Mouse (Mus musculus) urinary bladder, postnatal 14 days (tissue): ENCODE results near the gene Slco1a5.
"Not testable (repeated sequence)": the region's sequence is repeated elsewhere in the genome, so short reads cannot be mapped to it uniquely, and the experiment has no call there.

Experiments used
- DNase-seq: peaks from one replicate; pipeline ENCODE4 v3.0.0; 2021; ENCODE audit warnings: low spot score

The Slco1a5 gene

GRCm38 (mm10) chr6:142322881-142323280, at the start of gene Slco1a5:
Gene Slco1a5, minus strand, starts transcription at chr6:142322981.
- DNase-seq, result no peak

GRCm38 (mm10) chr6:142369568-142369967, 46.8 kb upstream of the Slco1a5 start:
- DNase-seq, result no peak

GRCm38 (mm10) chr6:142367565-142367964, 44.8 kb upstream of the Slco1a5 start:
- DNase-seq, result no peak

GRCm38 (mm10) chr6:142366473-142367018, 43.8 kb upstream of the Slco1a5 start:
- no peak for DNase-seq

GRCm38 (mm10) chr6:142365742-142366472, 43.1 kb upstream of the Slco1a5 start:
- DNase-seq, result no peak

GRCm38 (mm10) chr6:142363019-142363576, 40.3 kb upstream of the Slco1a5 start:
- no peak for DNase-seq

- no peak for DNase-seq
Observed at GRCm38 (mm10) chr6:142362036-142362435, 39.3 kb upstream of the Slco1a5 start.

GRCm38 (mm10) chr6:142357106-142357505, 34.3 kb upstream of the Slco1a5 start:
- no peak for DNase-seq

- not testable (repeated sequence) for DNase-seq
Observed at GRCm38 (mm10) chr6:142352099-142352498, 29.3 kb upstream of the Slco1a5 start.

- no peak for DNase-seq
Observed at GRCm38 (mm10) chr6:142347431-142348385, 24.9 kb upstream of the Slco1a5 start.

- DNase-seq, result no peak
Observed at GRCm38 (mm10) chr6:142346181-142347110, 23.7 kb upstream of the Slco1a5 start.

- DNase-seq, result peak; percentile 81
Observed at GRCm38 (mm10) chr6:142345440-142346038, 22.8 kb upstream of the Slco1a5 start, which contains the start of gene Pyroxd1. Gene Pyroxd1, plus strand, starts transcription at chr6:142345654.

GRCm38 (mm10) chr6:142343561-142343960, 20.8 kb upstream of the Slco1a5 start:
- DNase-seq, result peak; percentile 50

GRCm38 (mm10) chr6:142339576-142339975, 16.8 kb upstream of the Slco1a5 start:
- no peak for DNase-seq

- no peak for DNase-seq
Observed at GRCm38 (mm10) chr6:142338961-142339360, 16.2 kb upstream of the Slco1a5 start.

- DNase-seq, result no peak
Observed at GRCm38 (mm10) chr6:142329201-142329600, 6.4 kb upstream of the Slco1a5 start.

- DNase-seq, result no peak
Observed at GRCm38 (mm10) chr6:142326598-142326997, 3.8 kb upstream of the Slco1a5 start.

GRCm38 (mm10) chr6:142317106-142317505, 5.7 kb downstream of the Slco1a5 start:
- no peak for DNase-seq

- DNase-seq, result no peak
Observed at GRCm38 (mm10) chr6:142314285-142314684, 8.5 kb downstream of the Slco1a5 start.

GRCm38 (mm10) chr6:142305076-142305475, 17.7 kb downstream of the Slco1a5 start:
- DNase-seq, result no peak

- no peak for DNase-seq
Observed at GRCm38 (mm10) chr6:142298098-142298497, 24.7 kb downstream of the Slco1a5 start, which contains the start of gene Iapp. Gene Iapp, plus strand, starts transcription at chr6:142298423.
